Mouse (Mus musculus): ENCODE measurements around the gene 1700030K09Rik. TPM values are rescaled to one million over a fixed set of nuclear protein-coding genes. Genes with fewer than 3 reads are reported as not detected.

1700030K09Rik gene
- polyA plus RNA-seq (2015; fragmentation: Nextera tagmentation; extraction: Ambion mirVana) = 17.5 and 20.2 TPM in 2 replicates

DNA sequence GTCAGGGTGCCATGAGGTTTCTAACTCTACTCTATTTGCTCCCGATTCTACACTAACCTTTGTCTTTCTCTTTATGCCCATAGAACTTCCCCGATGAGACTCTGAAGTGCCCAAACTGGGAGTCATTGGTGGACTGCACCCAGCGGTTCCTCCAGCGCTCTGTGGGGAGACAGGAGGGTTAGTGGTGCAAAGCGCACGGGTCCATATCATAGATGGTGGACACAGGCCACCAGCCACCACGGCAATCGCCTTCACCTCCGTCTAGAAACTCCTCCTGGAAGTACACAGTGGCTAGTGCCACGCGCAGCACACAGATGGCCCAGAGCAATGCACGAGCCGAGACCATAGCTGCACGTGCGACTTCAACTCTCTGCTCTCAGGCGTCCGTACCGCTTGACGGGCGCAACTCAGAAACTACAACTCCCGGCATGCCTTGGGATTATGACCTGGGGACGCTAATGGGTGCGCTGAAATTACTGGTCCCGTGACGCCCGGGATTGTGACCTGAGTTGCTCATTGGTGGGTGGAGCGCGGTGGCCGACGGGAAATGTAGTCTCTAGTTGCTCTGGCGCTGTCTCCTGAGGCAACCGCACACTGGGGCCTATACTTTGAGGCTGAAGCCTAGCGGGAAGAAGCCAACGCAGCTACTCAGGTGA, at the start of gene 1700030K09Rik, which contains the start of gene Calr3:
Gene 1700030K09Rik, plus strand, starts transcription at position 543 of the 656 bp plus-strand sequence.
Gene Calr3, minus strand, starts transcription at position 533 of the 656 bp plus-strand sequence.
- H3K4me3 ChIP-seq (ENCODE audit: low read depth, low read length) = peak within 1 kb of the TSS; percentile 45
- WGBS = 5% methylated on average over 34 of the region's 34 CpGs
- no peaks in the 10 kb centered on the region for H3K36me3 ChIP-seq (ENCODE audit: control insufficient read depth, insufficient read depth, low read length)
- peak within 1 kb of the TSS; percentile 65; the same call in 1 of the 2 replicates for H3K27ac ChIP-seq (ENCODE audit: low read length)
- H3K4me1 ChIP-seq (ENCODE audit: control insufficient read depth, insufficient read depth, low read length) = peaks cover 23% of the 10 kb centered on the region
- peak within 1 kb of the TSS; percentile 70 for H3K9ac ChIP-seq (ENCODE audit: low read depth, low read length)
- ATAC-seq = peak; percentile 99
- no peaks in the 10 kb centered on the region for H3K27me3 ChIP-seq (ENCODE audit: control insufficient read depth, insufficient read depth, low read depth, low read length)
- no peaks in the 10 kb centered on the region for H3K9me3 ChIP-seq (replicated peaks; ENCODE audit: control insufficient read depth, low read length, poor library complexity, severe bottlenecking)
- peak within 1 kb of the TSS; percentile 81 for H3K4me2 ChIP-seq (ENCODE audit: low read length)

DNA sequence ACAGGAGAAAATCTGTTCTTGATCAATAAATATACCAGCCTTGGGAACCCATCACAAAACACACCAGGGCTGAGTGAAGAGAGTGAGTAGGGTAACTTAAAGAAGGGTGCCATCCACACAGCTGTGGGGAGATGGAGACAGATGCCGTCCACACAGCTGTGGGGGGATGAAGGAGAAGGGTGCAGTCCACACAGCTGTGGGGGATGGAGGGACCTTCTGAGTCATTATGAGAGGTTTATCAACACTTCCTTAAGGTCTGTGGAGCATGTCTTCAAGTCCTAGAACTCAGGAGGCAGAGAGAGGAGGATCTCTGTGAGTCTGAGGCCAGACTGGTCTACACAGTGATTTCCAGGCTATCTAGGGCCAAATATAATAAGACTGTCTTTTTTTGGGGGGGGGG, 42.3 kb upstream of the 1700030K09Rik start:
- H3K27ac ChIP-seq (ENCODE audit: low read length) = no peak overlapping the region
- no peaks in the 10 kb centered on the region for H3K9me3 ChIP-seq (replicated peaks; ENCODE audit: control insufficient read depth, low read length, poor library complexity, severe bottlenecking)
- peaks cover 5% of the 10 kb centered on the region; the same call in 1 of the 2 replicates for H3K36me3 ChIP-seq (ENCODE audit: control insufficient read depth, insufficient read depth, low read length)
- H3K9ac ChIP-seq (ENCODE audit: low read depth, low read length) = no peak overlapping the region
- H3K4me1 ChIP-seq (ENCODE audit: control insufficient read depth, insufficient read depth, low read length) = no peaks in the 10 kb centered on the region
- no peak overlapping the region for H3K4me2 ChIP-seq (ENCODE audit: low read length)
- H3K4me3 ChIP-seq (ENCODE audit: low read depth, low read length) = no peak overlapping the region
- no peak for ATAC-seq
- WGBS = 95% methylated on average over 1 of the region's 1 CpGs
- no peaks in the 10 kb centered on the region for H3K27me3 ChIP-seq (ENCODE audit: control insufficient read depth, insufficient read depth, low read depth, low read length)

DNA sequence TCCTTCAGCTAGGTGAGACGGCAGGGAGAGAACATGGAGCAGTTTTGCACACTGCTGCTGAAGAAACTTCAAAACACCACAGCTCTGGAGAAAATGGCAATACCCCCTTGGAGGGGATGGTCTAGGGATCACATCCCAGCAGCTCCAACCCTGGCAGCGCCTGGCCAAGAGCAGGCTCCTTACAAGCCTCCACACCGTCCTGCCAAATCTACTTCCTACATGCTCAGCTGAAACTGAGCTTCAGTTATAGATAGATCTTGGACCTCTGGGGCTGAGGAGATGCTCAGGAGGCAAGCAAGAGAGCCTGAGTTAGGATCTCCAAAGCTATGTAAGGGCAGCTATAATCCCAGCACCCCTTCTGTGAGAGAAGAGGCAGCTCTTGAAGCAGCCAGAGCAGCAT, 40.7 kb upstream of the 1700030K09Rik start:
- Histone ChIP-seq H3K27me3 (ENCODE audit: control insufficient read depth, insufficient read depth, low read depth, low read length) (no peaks in the 10 kb centered on the region), H3K36me3 (ENCODE audit: control insufficient read depth, insufficient read depth, low read length) (peaks cover 5% of the 10 kb centered on the region; the same call in 1 of the 2 replicates), H3K4me2 (ENCODE audit: low read length) (no peak overlapping the region), H3K9ac (ENCODE audit: low read depth, low read length) (no peak overlapping the region), H3K27ac (ENCODE audit: low read length) (no peak overlapping the region), H3K4me1 (ENCODE audit: control insufficient read depth, insufficient read depth, low read length) (no peaks in the 10 kb centered on the region), H3K4me3 (ENCODE audit: low read depth, low read length) (no peak overlapping the region), H3K9me3 (replicated peaks; ENCODE audit: control insufficient read depth, low read length, poor library complexity, severe bottlenecking) (no peaks in the 10 kb centered on the region)
- WGBS = 97% methylated on average over 3 of the region's 3 CpGs
- no peak for ATAC-seq

DNA sequence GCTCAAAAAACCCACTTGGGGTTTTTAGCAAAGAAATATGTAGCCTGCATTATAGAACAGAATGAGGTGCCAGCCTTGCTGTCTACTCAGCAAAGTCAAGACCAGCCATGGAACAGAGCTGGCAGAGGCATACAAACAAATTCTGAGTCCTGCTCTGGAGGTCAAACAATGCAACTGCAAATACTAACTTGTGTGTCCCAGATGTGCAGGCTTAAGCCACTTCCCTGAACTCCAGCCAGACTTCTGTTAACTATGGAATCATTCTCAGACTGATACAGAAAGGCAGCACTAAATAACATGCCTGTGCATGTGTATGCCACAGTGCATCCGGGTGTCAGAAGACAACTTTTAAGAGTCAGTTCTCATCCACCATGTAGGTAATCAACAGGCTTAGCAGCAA, 35.8 kb upstream of the 1700030K09Rik start:
- 78% methylated on average over 1 of the region's 1 CpGs for WGBS
- Histone ChIP-seq H3K4me2 (ENCODE audit: low read length) (no peak overlapping the region), H3K36me3 (ENCODE audit: control insufficient read depth, insufficient read depth, low read length) (no peaks in the 10 kb centered on the region), H3K27ac (ENCODE audit: low read length) (no peak overlapping the region), H3K27me3 (ENCODE audit: control insufficient read depth, insufficient read depth, low read depth, low read length) (no peaks in the 10 kb centered on the region), H3K4me3 (ENCODE audit: low read depth, low read length) (no peak overlapping the region), H3K9me3 (replicated peaks; ENCODE audit: control insufficient read depth, low read length, poor library complexity, severe bottlenecking) (no peaks in the 10 kb centered on the region), H3K4me1 (ENCODE audit: control insufficient read depth, insufficient read depth, low read length) (no peaks in the 10 kb centered on the region), H3K9ac (ENCODE audit: low read depth, low read length) (no peak overlapping the region)
- ATAC-seq = no peak

DNA sequence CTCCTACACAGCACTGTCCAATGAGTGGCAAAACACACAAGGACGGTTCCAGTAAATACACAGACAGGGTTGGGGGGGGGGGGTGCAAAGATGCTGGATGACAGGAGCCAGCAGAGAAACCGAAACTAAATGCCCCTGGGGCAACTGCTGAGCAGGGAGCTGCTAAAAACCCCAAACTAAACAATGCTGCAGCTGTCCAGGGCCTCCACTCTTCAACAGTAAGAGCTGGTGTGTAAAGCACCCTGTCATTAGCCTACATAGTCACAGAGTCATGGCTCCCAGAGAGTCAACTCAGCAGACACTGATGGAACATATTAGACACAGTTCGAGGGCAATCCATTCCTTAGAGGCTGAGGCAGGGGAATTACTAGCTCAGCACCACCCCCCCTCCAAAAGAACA, 34.2 kb upstream of the 1700030K09Rik start:
- Histone ChIP-seq H3K27me3 (ENCODE audit: control insufficient read depth, insufficient read depth, low read depth, low read length) (no peaks in the 10 kb centered on the region), H3K9ac (ENCODE audit: low read depth, low read length) (no peak overlapping the region), H3K4me2 (ENCODE audit: low read length) (no peak overlapping the region), H3K4me3 (ENCODE audit: low read depth, low read length) (no peak overlapping the region), H3K36me3 (ENCODE audit: control insufficient read depth, insufficient read depth, low read length) (no peaks in the 10 kb centered on the region), H3K27ac (ENCODE audit: low read length) (no peak overlapping the region), H3K9me3 (replicated peaks; ENCODE audit: control insufficient read depth, low read length, poor library complexity, severe bottlenecking) (no peaks in the 10 kb centered on the region), H3K4me1 (ENCODE audit: control insufficient read depth, insufficient read depth, low read length) (no peaks in the 10 kb centered on the region)
- WGBS = 50% methylated on average over 3 of the region's 3 CpGs
- no peak for ATAC-seq

DNA sequence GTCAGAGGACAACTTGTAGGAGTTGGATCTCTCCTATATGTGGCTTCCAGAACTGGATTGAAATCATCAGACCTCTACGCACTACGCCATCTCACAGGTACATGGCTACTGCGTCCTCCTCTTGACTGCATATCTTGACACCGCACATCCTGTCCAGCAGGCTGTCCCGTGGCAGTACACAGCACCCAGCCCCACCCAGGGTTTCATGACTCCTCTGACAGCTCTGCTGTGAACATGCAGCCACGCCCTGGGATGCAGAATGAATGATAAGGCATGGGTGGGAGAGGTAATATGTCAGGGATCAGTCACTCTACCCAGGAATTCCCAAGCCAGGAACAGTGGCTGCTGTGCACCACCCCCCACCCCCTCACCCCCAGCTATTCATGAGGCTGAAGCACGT, 29.8 kb upstream of the 1700030K09Rik start:
- ATAC-seq = no peak
- peaks cover 23% of the 10 kb centered on the region for H3K4me1 ChIP-seq (ENCODE audit: control insufficient read depth, insufficient read depth, low read length)
- 92% methylated on average over 7 of the region's 7 CpGs for WGBS

DNA sequence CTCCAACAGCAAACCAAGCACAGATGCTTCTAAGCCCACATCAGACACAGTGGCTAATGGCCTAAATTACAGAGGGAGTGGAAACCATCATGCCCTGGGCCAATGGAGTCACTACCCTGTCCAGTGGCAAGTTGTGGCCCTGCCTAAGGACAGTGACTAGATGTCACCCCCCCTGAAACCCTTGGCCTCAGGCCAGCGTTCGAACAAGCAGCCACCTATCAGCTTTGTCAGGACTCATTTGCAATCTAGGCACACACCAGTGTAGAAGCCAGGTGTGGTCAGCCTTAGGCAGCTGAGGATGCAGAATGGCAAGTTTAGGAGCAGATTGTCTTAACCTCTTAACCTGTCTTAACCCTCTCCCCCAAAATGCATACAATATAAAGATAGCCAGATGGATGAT, 28.4 kb upstream of the 1700030K09Rik start:
- H3K4me1 ChIP-seq (ENCODE audit: control insufficient read depth, insufficient read depth, low read length) = peaks cover 37% of the 10 kb centered on the region
- H3K4me2 ChIP-seq (ENCODE audit: low read length) = no peak overlapping the region
- no peak overlapping the region for H3K9ac ChIP-seq (ENCODE audit: low read depth, low read length)
- H3K4me3 ChIP-seq (ENCODE audit: low read depth, low read length) = no peak overlapping the region
- H3K27me3 ChIP-seq (ENCODE audit: control insufficient read depth, insufficient read depth, low read depth, low read length) = no peaks in the 10 kb centered on the region
- H3K9me3 ChIP-seq (replicated peaks; ENCODE audit: control insufficient read depth, low read length, poor library complexity, severe bottlenecking) = no peaks in the 10 kb centered on the region
- ATAC-seq = no peak
- H3K27ac ChIP-seq (ENCODE audit: low read length) = no peak overlapping the region
- 85% methylated on average over 2 of the region's 2 CpGs for WGBS
- no peaks in the 10 kb centered on the region for H3K36me3 ChIP-seq (ENCODE audit: control insufficient read depth, insufficient read depth, low read length)

More for the DNA sequence above, 29.8 kb upstream of the 1700030K09Rik start:
- Histone ChIP-seq H3K9me3 (replicated peaks; ENCODE audit: control insufficient read depth, low read length, poor library complexity, severe bottlenecking) (no peaks in the 10 kb centered on the region), H3K4me3 (ENCODE audit: low read depth, low read length) (no peak overlapping the region), H3K27ac (ENCODE audit: low read length) (no peak overlapping the region), H3K4me2 (ENCODE audit: low read length) (no peak overlapping the region), H3K9ac (ENCODE audit: low read depth, low read length) (no peak overlapping the region), H3K36me3 (ENCODE audit: control insufficient read depth, insufficient read depth, low read length) (no peaks in the 10 kb centered on the region), H3K27me3 (ENCODE audit: control insufficient read depth, insufficient read depth, low read depth, low read length) (no peaks in the 10 kb centered on the region)

DNA sequence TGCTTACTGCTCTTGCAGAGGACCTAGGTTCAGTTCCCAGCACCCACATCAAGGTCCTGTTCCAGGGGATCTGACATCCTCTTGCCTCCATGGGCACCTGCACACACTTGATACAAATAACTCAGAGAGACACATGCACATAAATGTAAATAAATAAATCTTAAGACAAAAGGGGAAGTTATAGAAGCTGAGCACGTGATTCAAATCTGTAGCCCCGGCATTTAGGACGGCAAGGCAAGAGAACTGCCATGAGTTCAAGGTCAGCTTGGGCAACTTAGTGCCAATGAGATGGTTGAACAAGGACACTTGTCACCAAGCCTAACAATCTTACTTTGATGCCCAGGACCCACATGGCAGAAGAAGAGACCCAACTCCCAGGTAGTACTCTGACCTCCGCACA, 25.6 kb upstream of the 1700030K09Rik start:
- ATAC-seq = no peak
- H3K4me2 ChIP-seq (ENCODE audit: low read length) = no peak overlapping the region
- H3K36me3 ChIP-seq (ENCODE audit: control insufficient read depth, insufficient read depth, low read length) = no peaks in the 10 kb centered on the region
- H3K4me3 ChIP-seq (ENCODE audit: low read depth, low read length) = no peak overlapping the region
- no peaks in the 10 kb centered on the region for H3K9me3 ChIP-seq (replicated peaks; ENCODE audit: control insufficient read depth, low read length, poor library complexity, severe bottlenecking)
- no peak overlapping the region for H3K27ac ChIP-seq (ENCODE audit: low read length)
- H3K4me1 ChIP-seq (ENCODE audit: control insufficient read depth, insufficient read depth, low read length) = peaks cover 42% of the 10 kb centered on the region
- no peak overlapping the region for H3K9ac ChIP-seq (ENCODE audit: low read depth, low read length)
- no peaks in the 10 kb centered on the region for H3K27me3 ChIP-seq (ENCODE audit: control insufficient read depth, insufficient read depth, low read depth, low read length)
- 99% methylated on average over 4 of the region's 4 CpGs for WGBS

DNA sequence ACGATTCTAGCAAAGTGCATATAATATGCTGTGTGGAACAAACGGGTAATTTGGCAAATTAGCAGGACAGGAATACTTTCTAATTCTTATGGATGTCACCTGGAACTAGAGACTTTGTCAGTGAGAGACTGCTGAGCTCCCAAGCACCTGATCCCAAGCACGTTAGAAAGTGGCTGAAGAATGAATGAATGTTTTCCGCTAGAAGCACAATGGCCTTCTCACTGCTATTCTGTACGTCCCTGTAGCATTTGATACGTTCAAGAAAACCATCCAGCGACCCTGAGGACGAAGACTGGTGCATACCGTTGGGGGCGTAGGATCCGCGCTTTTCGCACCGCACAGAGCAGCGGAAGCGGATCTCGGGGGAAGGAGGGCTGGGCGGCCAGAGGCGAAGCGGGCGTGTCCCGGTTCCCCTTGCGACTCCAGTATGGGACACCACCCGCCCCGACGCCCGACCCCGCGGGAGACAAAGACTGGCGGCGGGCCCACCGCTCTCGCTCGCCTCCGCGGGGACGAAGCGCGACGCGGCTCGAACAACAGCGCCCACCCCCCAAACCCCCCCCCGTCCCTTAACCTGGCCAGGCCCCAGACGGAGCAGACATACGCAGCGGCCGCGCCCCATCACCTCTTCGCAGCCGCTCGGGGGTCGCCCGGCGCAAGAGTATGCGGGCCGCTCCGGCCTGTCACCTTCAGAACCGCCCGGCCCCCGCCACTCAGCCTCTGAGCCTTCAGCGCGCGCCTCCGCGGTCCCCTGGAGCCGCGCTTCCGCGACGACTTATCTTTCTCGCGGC, 22.9 kb upstream of the 1700030K09Rik start:
- H3K4me3 ChIP-seq (ENCODE audit: low read depth, low read length) = peak overlapping the region; percentile 69
- H3K4me1 ChIP-seq (ENCODE audit: control insufficient read depth, insufficient read depth, low read length) = peaks cover 42% of the 10 kb centered on the region
- 2% methylated on average over 58 of the region's 73 CpGs for WGBS
- peak overlapping the region; percentile 81 for H3K27ac ChIP-seq (ENCODE audit: low read length)
- no peaks in the 10 kb centered on the region for H3K9me3 ChIP-seq (replicated peaks; ENCODE audit: control insufficient read depth, low read length, poor library complexity, severe bottlenecking)
- H3K4me2 ChIP-seq (ENCODE audit: low read length) = peak overlapping the region; percentile 77
- H3K9ac ChIP-seq (ENCODE audit: low read depth, low read length) = peak overlapping the region; percentile 86
- peak; percentile 85 for ATAC-seq
- no peaks in the 10 kb centered on the region for H3K27me3 ChIP-seq (ENCODE audit: control insufficient read depth, insufficient read depth, low read depth, low read length)
- no peaks in the 10 kb centered on the region for H3K36me3 ChIP-seq (ENCODE audit: control insufficient read depth, insufficient read depth, low read length)
